9 mouse cellular contexts compared by ENCODE assay signal in genomic region chr4:120248800-120249261, GRCm38 (mm10). TPM values are rescaled to one million over a fixed set of nuclear protein-coding genes. Genes with fewer than 3 reads are reported as not detected.
DNase-seq lines count a peak whose midpoint lies in the region; ATAC-seq and TF ChIP-seq lines count a peak whose summit lies in the region.
"Had no signal": no experiment of that assay in that cellular context is flagged by ENCODE, and none has a peak within 500 bp of the region (broad histone marks: within the 10 kb centered on the region; RNA-seq: fewer than 3 reads in every experiment).

No protein-coding gene starts in this region.

- TF ChIP-seq CTCF in intestine, postnatal 0 days (IDR thresholded peaks at IDR 0.05; ENCODE audit: low read depth), result no peak

- H3K4me3 ChIP-seq in intestine, embryonic 15.5 days (replicated peaks), result no peak overlapping the region
- no peak overlapping the region for H3K4me3 ChIP-seq in intestine, postnatal 0 days (ENCODE audit: low read depth, low read length)
- H3K4me3 ChIP-seq in forebrain, embryonic 15.5 days, result no peak overlapping the region
- no peak overlapping the region for H3K4me3 ChIP-seq in heart, embryonic 15.5 days
- H3K4me3 ChIP-seq in lung, embryonic 15.5 days, result no peak overlapping the region
- H3K4me3 ChIP-seq: erythroblast, embryonic 14.5 days had no signal

- H3K4me2 ChIP-seq in intestine, embryonic 15.5 days (replicated peaks), result no peak overlapping the region
- H3K4me2 ChIP-seq in intestine, postnatal 0 days (replicated peaks; ENCODE audit: low read depth), result no peak overlapping the region
- H3K4me2 ChIP-seq in forebrain, embryonic 15.5 days (replicated peaks), result peak overlapping the region; percentile 11; the same call in 1 of the 2 replicates
- H3K4me2 ChIP-seq in heart, embryonic 15.5 days, result 0 out of 2 replicates have a peak overlapping the region, but pooled peaks have one; percentile 6
- no peak overlapping the region for H3K4me2 ChIP-seq in lung, embryonic 15.5 days

- H3K27ac ChIP-seq in intestine, embryonic 15.5 days, result no peak overlapping the region
- H3K27ac ChIP-seq in intestine, postnatal 0 days (ENCODE audit: low read depth, low read length), result no peak overlapping the region
- H3K27ac ChIP-seq in forebrain, embryonic 15.5 days (replicated peaks), result peak overlapping the region; percentile 97
- peak overlapping the region; percentile 81 for H3K27ac ChIP-seq in heart, embryonic 15.5 days
- H3K27ac ChIP-seq in lung, embryonic 15.5 days, result peak overlapping the region; percentile 48; the same call in 1 of the 2 replicates

- no peaks in the 10 kb centered on the region for H3K36me3 ChIP-seq in intestine, embryonic 15.5 days
- H3K36me3 ChIP-seq in intestine, postnatal 0 days (ENCODE audit: control insufficient read depth, insufficient read depth), result no peaks in the 10 kb centered on the region
- H3K36me3 ChIP-seq in forebrain, embryonic 15.5 days, result no peaks in the 10 kb centered on the region
- no peaks in the 10 kb centered on the region for H3K36me3 ChIP-seq in heart, embryonic 15.5 days
- H3K36me3 ChIP-seq in lung, embryonic 15.5 days, result no peaks in the 10 kb centered on the region

- ATAC-seq in intestine, embryonic 15.5 days, result peak; percentile 47
- ATAC-seq in intestine, postnatal 0 days, result no peak
- peak; percentile 49 for ATAC-seq in forebrain, embryonic 15.5 days (replicated peaks)
- peak; percentile 86 for ATAC-seq in heart, embryonic 15.5 days (replicated peaks; ENCODE audit: insufficient number of reproducible peaks, insufficient read depth, low FRiP score, low read depth)
- ATAC-seq in lung, embryonic 15.5 days (ENCODE audit: borderline replicate concordance, extremely low read depth, low FRiP score, low TSS enrichment), result no peak

- H3K27me3 ChIP-seq in intestine, embryonic 15.5 days (replicated peaks), result no peaks in the 10 kb centered on the region
- H3K27me3 ChIP-seq in intestine, postnatal 0 days (replicated peaks; ENCODE audit: control insufficient read depth, insufficient read depth, low read length), result no peaks in the 10 kb centered on the region
- H3K27me3 ChIP-seq in forebrain, embryonic 15.5 days, result no peaks in the 10 kb centered on the region
- H3K27me3 ChIP-seq in heart, embryonic 15.5 days, result peaks cover 16% of the 10 kb centered on the region
- no peaks in the 10 kb centered on the region for H3K27me3 ChIP-seq in lung, embryonic 15.5 days

- H3K9me3 ChIP-seq in intestine, embryonic 15.5 days, result no peaks in the 10 kb centered on the region
- no peaks in the 10 kb centered on the region for H3K9me3 ChIP-seq in intestine, postnatal 0 days (ENCODE audit: control insufficient read depth)
- H3K9me3 ChIP-seq in forebrain, embryonic 15.5 days, result no peaks in the 10 kb centered on the region
- H3K9me3 ChIP-seq in heart, embryonic 15.5 days (replicated peaks), result no peaks in the 10 kb centered on the region
- no peaks in the 10 kb centered on the region for H3K9me3 ChIP-seq in lung, embryonic 15.5 days

- H3K4me1 ChIP-seq in intestine, embryonic 15.5 days (replicated peaks), result peaks cover 19% of the 10 kb centered on the region; the same call in 1 of the 2 replicates
- H3K4me1 ChIP-seq in intestine, postnatal 0 days (replicated peaks; ENCODE audit: control insufficient read depth, insufficient read depth, low read length), result no peaks in the 10 kb centered on the region
- H3K4me1 ChIP-seq in forebrain, embryonic 15.5 days, result peaks cover 81% of the 10 kb centered on the region
- H3K4me1 ChIP-seq in heart, embryonic 15.5 days (replicated peaks), result peaks cover 51% of the 10 kb centered on the region
- H3K4me1 ChIP-seq in lung, embryonic 15.5 days, result peaks cover 47% of the 10 kb centered on the region

- H3K9ac ChIP-seq in intestine, embryonic 15.5 days, result no peak overlapping the region
- no peak overlapping the region for H3K9ac ChIP-seq in intestine, postnatal 0 days (ENCODE audit: low read depth, low read length)
- no peak overlapping the region; the same call in 1 of the 2 replicates for H3K9ac ChIP-seq in forebrain, embryonic 15.5 days (replicated peaks)
- no peak overlapping the region for H3K9ac ChIP-seq in heart, embryonic 15.5 days
- H3K9ac ChIP-seq in lung, embryonic 15.5 days, result no peak overlapping the region

- DNase-seq in kidney, postnatal 25 days, result peak; percentile 56 to 87
- peak; percentile 40 to 68 for DNase-seq in right cerebral cortex, adult 2 months (ENCODE audit: low spot score in 2 of 2)
- DNase-seq in urinary bladder, postnatal 4 days (ENCODE audit: low spot score in 2 of 2), result no peak

- WGBS in intestine, embryonic 15.5 days, result 21% methylated on average over 8 of the region's 8 CpGs
- 28% methylated on average over 8 of the region's 8 CpGs for WGBS in intestine, postnatal 0 days
- 3% methylated on average over 8 of the region's 8 CpGs for WGBS in forebrain, embryonic 15.5 days
- 17% methylated on average over 8 of the region's 8 CpGs for WGBS in heart, embryonic 15.5 days
- WGBS in lung, embryonic 15.5 days, result 9% methylated on average over 8 of the region's 8 CpGs

RNA-seq across cellular contexts. Expression of gene Foxo6, which starts 38.3 kb away (rescaled TPM):
- polyA plus RNA-seq in intestine, embryonic 15.5 days (2015; fragmentation: Nextera tagmentation; extraction: Ambion mirVana), result 0.20 and 0.29 TPM in 2 replicates
- polyA plus RNA-seq in intestine, postnatal 0 days (2015; fragmentation: Nextera tagmentation; extraction: Ambion mirVana), result 0.17 and 0.20 TPM in 2 replicates
- polyA plus RNA-seq in forebrain, embryonic 15.5 days (2015; fragmentation: Nextera tagmentation; extraction: Ambion mirVana), result 4.4 and 5.3 TPM in 2 replicates
- polyA plus RNA-seq in heart, embryonic 15.5 days (2015; fragmentation: Nextera tagmentation; extraction: Ambion mirVana), result 0.05 and 0.18 TPM in 2 replicates
- 0.10 and 0.25 TPM in 2 replicates for polyA plus RNA-seq in lung, embryonic 15.5 days (2015; fragmentation: Nextera tagmentation; extraction: Ambion mirVana)
- polyA plus RNA-seq: erythroblast, embryonic 14.5 days had no signal

Comparison
In these comparisons a context has a peak if more than half of its experiments do, and no peak if none do; other contexts are left out.
1. ATAC-seq: peak in intestine, embryonic 15.5 days (single experiment), forebrain, embryonic 15.5 days (single experiment) and heart, embryonic 15.5 days (single experiment); none in intestine, postnatal 0 days (single experiment) and lung, embryonic 15.5 days (single experiment).
2. H3K27ac ChIP-seq: peak in forebrain, embryonic 15.5 days (single experiment), heart, embryonic 15.5 days (single experiment) and lung, embryonic 15.5 days (single experiment); none in intestine, embryonic 15.5 days (single experiment) and intestine, postnatal 0 days (single experiment).
3. H3K4me2 ChIP-seq: peak in forebrain, embryonic 15.5 days (single experiment) and heart, embryonic 15.5 days (single experiment); none in intestine, embryonic 15.5 days (single experiment), intestine, postnatal 0 days (single experiment) and lung, embryonic 15.5 days (single experiment).
4. DNase-seq: peak in kidney, postnatal 25 days (2 of 2) and right cerebral cortex, adult 2 months (2 of 2); none in urinary bladder, postnatal 4 days (0 of 2).